Mouse (Mus musculus): ENCODE results near the gene Mucl3. TPM values are rescaled to one million over a fixed set of nuclear protein-coding genes. Genes with fewer than 3 reads are reported as not detected.

Mucl3 gene
- total RNA-seq, 2 experiments from 2014 or later: not detected

DNA sequence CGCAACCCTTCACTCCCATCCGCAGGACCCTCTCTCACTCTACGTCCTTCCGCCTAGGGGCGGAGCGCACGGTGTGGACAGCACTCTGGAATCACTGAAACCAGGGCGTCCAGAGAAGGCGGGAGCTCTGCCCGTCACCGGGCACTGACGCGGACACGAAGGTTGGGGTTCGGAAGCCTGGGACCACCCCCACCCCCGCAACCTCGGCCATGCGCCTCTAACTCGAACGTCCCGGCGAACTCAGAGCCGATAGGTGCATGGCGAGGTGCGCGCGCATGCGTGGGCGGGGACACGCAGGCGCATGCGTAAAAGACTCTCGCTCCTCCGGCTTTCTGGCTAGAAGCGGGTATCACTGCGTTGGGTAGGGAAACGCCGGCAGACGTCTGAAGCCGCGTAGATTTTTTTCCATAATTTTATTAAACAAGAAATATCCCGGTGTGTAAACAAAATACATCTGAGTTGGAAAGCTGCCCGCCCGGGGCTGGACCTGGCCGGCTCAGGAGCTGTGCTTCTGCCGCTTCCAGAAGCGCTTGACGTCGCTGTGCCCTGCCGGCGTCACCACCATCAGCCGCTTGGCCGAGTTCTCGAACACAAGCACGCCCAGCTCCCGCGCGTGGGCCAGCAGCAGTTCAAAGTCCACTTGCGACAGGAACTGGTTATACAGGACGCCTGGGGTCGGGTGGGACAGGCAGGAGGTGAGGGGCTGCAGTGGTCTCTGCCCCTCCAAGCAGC lies 24.0 kb upstream of the Mucl3 start, which contains the start of gene Vars2:
TSS of gene Vars2 (minus strand) at position 259 of the 732 bp plus-strand sequence.
- Histone ChIP-seq H3K4me3 (peak within 1 kb of the TSS; percentile 92), H3K27ac (peak within 1 kb of the TSS; percentile 92)
- intact Hi-C loops (cut with DNase I): no loop called here
- DNase-seq: peak; percentile 97
- TF ChIP-seq CTCF (IDR thresholded peaks at IDR 0.05): 0 out of 2 replicates have a peak, but pooled peaks have one; percentile 6

DNA sequence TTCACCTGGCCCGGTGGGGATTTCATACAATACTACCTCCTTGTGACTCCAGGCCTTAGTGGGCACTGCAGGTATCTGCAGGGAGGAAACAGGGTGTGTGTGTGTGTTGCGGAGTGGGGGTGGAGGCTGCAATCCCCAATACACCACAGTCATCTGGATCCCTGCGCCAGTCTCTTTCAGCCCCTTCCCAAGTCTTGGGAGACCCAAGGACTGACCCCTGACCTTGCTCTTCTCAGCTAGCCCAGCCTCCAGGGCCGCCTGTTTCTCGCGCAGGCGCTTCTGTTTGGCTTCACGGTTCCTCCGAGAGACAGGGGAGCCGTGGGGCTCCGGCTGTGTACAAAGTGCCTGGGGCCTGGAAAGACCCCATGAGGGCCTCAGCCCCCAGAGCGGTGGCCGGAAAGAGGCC lies 23.4 kb upstream of the Mucl3 start:
- Histone ChIP-seq H3K27ac (peak overlapping the region; percentile 92), H3K4me3 (peak overlapping the region; percentile 92)
- no peak for DNase-seq
- intact Hi-C loops (cut with DNase I): no loop called here
- no peak for TF ChIP-seq CTCF (IDR thresholded peaks at IDR 0.05)

DNA sequence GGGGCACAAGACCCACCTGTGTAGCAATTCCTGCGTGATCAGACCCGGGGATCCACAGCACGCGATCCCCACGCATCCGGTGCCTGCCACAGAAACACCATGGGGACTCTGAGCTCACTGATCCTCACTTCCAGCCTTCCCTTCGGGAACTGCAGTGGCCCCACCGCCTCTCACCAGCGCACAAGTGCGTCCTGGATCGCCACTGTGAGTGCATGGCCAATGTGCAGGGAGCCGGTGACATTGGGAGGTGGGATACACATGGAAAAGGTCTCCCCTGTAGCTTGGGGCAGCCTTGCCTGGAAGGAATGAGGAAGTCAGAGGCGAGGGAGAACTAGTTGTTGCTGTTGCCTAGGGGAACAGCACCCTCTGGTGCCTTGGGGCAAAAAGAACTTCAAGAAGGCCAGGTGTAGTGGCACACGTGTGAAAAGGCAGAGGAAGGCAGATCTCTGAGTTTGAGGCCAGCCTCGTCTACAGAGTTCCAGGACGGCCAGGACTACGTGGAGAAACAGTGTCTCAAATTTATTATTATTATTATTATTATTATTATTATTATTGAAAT lies 22.5 kb upstream of the Mucl3 start:
- no peak for DNase-seq
- TF ChIP-seq CTCF (IDR thresholded peaks at IDR 0.05): peak; percentile 33
- no peak overlapping the region for H3K4me3 ChIP-seq
- H3K27ac ChIP-seq: no peak overlapping the region
- intact Hi-C loops (cut with DNase I): no loop called here

DNA sequence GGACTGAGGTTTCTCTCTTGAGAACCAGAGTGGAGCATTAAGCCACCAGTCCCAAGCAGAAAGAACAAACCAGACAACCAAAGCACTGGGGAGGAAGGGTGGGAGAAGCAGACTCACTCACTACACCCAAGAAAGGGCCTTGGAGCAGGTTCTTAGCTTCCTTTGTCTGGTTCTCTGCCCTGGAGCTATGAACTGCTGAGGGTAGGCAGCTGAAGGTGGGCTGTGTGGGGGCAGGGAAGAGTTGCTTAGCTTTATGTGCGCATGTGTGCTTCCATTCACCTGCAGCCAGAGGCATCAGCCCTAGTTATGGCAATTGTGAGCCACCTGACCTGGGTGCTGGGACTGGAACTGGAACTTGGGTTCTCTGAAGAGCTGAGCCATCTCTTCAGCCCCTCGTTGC lies 9.6 kb upstream of the Mucl3 start:
- Histone ChIP-seq H3K27ac (no peak overlapping the region), H3K4me3 (no peak overlapping the region)
- no peak for DNase-seq
- intact Hi-C loops (cut with DNase I): no loop called here
- TF ChIP-seq CTCF (IDR thresholded peaks at IDR 0.05): no peak

DNA sequence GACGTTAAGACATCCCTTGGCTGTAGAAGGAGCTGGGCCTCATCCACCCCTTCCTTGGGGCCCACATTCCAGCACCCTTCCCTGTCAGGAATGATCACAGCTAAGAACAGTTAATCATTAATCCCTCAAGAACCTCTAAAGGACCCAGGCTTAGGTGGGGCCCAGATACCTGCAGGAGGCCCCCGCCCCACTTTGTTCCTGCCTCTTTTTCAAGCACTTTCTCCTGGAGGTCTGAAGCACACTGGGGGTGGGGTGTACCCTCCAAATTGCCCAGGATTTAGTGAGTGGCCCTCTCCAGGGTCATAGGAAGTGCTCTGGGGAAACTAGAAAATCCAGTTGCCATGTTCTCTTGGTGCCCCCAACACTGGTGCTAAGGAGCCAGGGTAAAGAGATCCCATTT lies 5.9 kb upstream of the Mucl3 start:
- no peak for DNase-seq
- no peak overlapping the region for H3K4me3 ChIP-seq
- H3K27ac ChIP-seq: no peak overlapping the region
- intact Hi-C loops (cut with DNase I): no loop called here
- TF ChIP-seq CTCF (IDR thresholded peaks at IDR 0.05): no peak

GRCm38 (mm10) chr17:35639352-35639751 lies 4.1 kb downstream of the Mucl3 start:
- H3K27ac ChIP-seq: no peak overlapping the region
- H3K4me3 ChIP-seq: no peak overlapping the region
- DNase-seq: no peak
- intact Hi-C loops (cut with DNase I): no loop called here
- no peak for TF ChIP-seq CTCF (IDR thresholded peaks at IDR 0.05)

- Histone ChIP-seq H3K27ac (no peak overlapping the region), H3K4me3 (no peak overlapping the region)
- peak; percentile 58 for DNase-seq
- intact Hi-C loops (cut with DNase I): no loop called here
- no peak for TF ChIP-seq CTCF (IDR thresholded peaks at IDR 0.05)
Measured at GRCm38 (mm10) chr17:35638475-35639190, 4.9 kb downstream of the Mucl3 start.

- no peak for DNase-seq
- intact Hi-C loops (cut with DNase I): no loop called here
- Histone ChIP-seq H3K27ac (no peak overlapping the region), H3K4me3 (no peak overlapping the region)
- no peak for TF ChIP-seq CTCF (IDR thresholded peaks at IDR 0.05)
Measured at GRCm38 (mm10) chr17:35636363-35636762, 7.1 kb downstream of the Mucl3 start.

DNA sequence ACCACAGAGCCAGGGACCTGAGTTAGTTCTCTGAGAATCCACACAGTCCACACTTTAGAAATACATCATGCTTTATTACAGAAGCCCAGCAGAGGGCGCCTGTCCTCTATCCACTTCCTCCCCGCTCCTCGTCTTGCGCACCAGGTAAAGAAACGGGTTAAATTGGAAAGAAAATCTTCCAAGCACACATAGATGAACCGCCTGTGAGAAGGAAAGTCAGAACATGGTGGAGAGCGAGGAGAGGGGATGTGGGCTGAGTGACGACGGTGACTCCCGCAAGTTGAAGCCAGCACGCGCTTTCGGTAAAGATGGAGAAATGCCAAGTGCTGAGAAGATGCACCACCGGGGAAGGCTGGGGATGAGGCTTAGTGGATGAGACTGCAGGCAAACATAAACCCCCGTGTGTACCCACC lies 7.8 kb downstream of the Mucl3 start:
- intact Hi-C loops (cut with DNase I): loop anchor here (2.0 kb wide), 1 partner anchor 101 kb away; no protein-coding TSS in a partner anchor
- DNase-seq: peak; percentile 66
- TF ChIP-seq CTCF (IDR thresholded peaks at IDR 0.05): peak; percentile 92
- Histone ChIP-seq H3K4me3 (peak overlapping the region; percentile 77), H3K27ac (0 out of 2 replicates have a peak overlapping the region, but pooled peaks have one; percentile 21)

DNA sequence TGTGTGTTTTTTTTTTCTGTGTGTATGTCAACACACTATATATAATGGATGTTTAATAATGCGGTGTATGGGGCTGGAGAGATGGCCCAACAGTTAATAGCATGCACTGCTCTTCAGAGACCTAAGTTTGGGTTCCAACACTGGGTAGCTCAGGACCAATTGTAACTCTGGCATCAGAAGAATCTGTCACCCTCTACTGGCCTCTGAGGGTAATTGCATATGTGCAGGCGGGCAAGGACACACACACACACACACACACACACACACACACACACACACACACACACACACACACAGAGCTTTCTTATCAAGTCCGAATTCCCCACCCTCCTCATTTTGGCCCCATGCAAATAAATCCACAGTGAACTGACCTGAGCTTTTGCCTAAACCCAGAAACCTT lies 8.3 kb downstream of the Mucl3 start:
- no peak overlapping the region for H3K27ac ChIP-seq
- intact Hi-C loops (cut with DNase I): loop anchor here (2.0 kb wide), 1 partner anchor 102 kb away; no protein-coding TSS in a partner anchor
- DNase-seq: no peak
- no peak for TF ChIP-seq CTCF (IDR thresholded peaks at IDR 0.05)
- H3K4me3 ChIP-seq: no peak overlapping the region

- Histone ChIP-seq H3K27ac (no peak overlapping the region), H3K4me3 (no peak overlapping the region)
- DNase-seq: peak; percentile 27
- TF ChIP-seq CTCF (IDR thresholded peaks at IDR 0.05): peak; percentile 16; the same call in 1 of the 2 replicates
- intact Hi-C loops (cut with DNase I): loop anchor here (2.0 kb wide), 1 partner anchor 103 kb away; no protein-coding TSS in a partner anchor
Measured at GRCm38 (mm10) chr17:35633992-35634391, 9.5 kb downstream of the Mucl3 start.

DNA sequence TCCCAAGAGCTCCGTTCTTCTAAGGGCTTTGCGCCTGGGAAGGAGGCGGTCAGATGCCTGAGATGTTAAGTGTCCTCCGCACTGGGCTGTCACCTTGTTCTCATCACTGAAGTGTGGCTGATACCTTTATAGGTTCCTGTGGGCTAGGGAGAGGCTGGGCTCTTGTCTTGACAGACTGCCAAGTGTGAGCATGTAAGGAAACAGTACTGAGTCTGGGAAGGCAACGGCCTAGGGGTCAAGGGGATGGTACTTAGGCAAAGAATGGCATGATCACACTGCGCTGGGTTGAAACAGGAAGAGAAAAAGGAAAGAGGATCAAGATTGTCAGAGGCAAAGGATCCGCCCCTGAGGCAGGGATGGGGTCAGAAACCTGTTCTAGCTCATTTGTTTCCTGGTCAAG lies 17.0 kb downstream of the Mucl3 start, which contains the start of gene Gm9573:
TSS of gene Gm9573 (minus strand) at position 101 of the 400 bp plus-strand sequence.
- H3K27ac ChIP-seq: no peak within 1 kb of the TSS
- TF ChIP-seq CTCF (IDR thresholded peaks at IDR 0.05): no peak
- DNase-seq: no peak
- H3K4me3 ChIP-seq: no peak within 1 kb of the TSS
- intact Hi-C loops (cut with DNase I): no loop called here

DNA sequence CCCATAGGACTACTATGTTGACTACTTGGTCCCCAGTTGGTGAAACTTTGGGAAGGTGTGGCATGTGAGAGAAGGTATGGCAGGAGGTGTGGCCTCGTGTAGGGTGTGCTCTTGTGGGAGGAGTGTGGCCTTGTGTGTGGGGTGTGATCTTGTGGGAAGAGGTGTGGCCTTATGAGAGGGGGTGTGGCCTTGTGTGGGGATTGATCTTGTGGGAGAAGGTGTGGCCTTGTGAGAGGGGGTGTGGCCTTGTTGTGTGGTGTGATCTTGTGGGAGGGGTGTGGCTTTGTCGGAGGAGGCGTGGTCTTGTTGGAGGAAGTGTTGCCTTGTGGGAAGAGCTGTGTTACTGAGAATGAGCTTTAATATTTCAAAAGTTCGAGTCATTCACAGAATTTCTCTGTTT lies 26.4 kb downstream of the Mucl3 start:
- H3K27ac ChIP-seq: no peak overlapping the region
- TF ChIP-seq CTCF (IDR thresholded peaks at IDR 0.05): no peak
- no peak overlapping the region for H3K4me3 ChIP-seq
- DNase-seq: no peak
- intact Hi-C loops (cut with DNase I): no loop called here
